Mouse (Mus musculus) bone marrow, adult 2 months (tissue): ENCODE data around the gene 2310033P09Rik.

ENCODE experiments used
- CTCF ChIP-seq: fragments of 200-500 bp; IDR thresholded peaks from 2 replicates; pipeline ENCODE4 v1.5.1; 2011; ENCODE audit warnings: low read length, control low read depth; ENCODE audit not compliant: control insufficient read depth, insufficient read depth
- POLR2A ChIP-seq: fragments of 200-500 bp; IDR thresholded peaks from 2 replicates; pipeline ENCODE4 v1.6.1; 2011; ENCODE audit warnings: low read depth, mild to moderate bottlenecking, control low read depth, low read length, borderline replicate concordance; ENCODE audit not compliant: control insufficient read depth

DNA sequence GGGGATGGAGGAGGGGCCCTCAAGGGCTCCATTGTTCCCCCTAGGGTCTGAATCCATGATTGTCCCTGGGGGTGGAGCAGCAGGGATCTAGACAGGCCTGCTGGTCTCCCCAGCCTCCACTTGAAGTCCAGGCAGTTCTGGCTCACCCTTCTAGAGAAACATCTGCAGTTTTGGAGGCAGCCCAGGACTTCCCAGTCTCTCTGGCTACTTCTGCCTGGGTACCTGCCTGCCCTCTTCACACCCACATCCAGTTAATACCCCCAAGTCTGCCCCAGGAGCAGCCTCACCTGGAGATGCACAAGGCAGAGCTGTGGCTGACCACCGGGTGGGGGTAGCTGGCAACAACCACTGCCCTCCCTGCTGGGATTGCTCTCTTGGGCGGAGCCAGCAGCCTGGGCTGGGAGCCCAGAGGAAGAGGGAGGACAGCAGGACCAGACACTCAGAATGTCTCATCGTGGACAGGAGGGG is 25.2 kb upstream of the 2310033P09Rik start, which contains the start of gene Gjc2:
- TF ChIP-seq POLR2A = no peak
- TF ChIP-seq CTCF = no peak
